Mouse (Mus musculus) gonadal fat pad, adult 2 months (tissue): ENCODE measurements at regions not wholly inside any gene's neighbourhood (a gene's known extent, or its start where the extent isn't known, plus 50 kb on each side); places are given as distances from the start of the nearest gene placed in this dataset.

Source experiments
- DNase-seq: peaks from one replicate; pipeline ENCODE4 v3.0.0-alpha.2; 2012; ENCODE audit warnings: low read depth

GRCm38 (mm10) chr2:30717566-30718328 is 85.7 kb downstream of the 1700001O22Rik start:
- no peak for DNase-seq

DNA sequence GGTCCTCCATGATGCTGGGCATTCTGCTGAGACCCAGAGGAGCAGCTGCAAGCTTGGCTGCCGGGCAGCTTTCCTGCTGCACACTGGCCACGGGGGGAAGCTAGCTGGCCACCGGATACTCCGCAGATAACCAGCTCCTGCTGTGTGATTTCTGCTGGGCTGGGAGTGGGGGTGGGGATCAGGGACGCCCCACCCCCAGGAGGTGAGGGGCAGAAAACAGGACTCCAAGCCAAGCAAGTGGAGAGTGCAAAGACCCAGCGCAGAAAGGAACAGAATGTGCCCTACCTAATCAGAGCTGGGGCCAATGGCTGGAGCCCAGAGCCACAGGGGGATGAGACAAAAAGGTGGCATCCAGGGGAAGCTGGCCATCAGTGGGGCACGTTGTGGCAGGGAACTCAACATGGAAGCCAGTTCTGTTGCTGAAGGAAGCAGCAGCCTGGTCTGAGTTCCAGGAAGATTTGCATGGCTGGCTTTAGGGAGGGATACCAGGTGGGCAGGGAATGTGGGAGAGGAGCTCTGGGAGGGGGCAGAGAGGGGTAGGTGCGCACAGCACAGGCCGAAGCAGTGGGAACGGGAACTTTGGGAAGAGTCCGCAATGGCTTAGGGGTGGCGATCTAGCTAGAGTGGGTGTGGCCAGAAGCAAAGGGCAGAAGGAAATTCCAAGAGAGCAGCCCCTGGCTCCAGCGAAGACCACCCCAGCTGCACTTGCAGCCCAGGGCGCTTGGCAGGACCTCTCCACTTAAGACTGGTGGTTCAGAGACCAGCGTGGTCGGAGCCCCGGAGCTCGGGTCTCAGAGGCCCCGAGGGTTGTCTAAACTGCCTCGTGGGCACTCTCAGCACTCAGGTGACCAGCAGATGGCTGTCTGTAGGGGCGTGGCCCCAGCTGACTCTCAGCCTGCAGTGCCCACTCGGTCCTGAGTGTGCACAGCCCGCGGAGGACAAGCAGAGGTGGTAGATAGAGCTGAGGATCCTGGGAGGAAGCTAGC is 86.6 kb downstream of the 1700001O22Rik start:
- no peak for DNase-seq

DNA sequence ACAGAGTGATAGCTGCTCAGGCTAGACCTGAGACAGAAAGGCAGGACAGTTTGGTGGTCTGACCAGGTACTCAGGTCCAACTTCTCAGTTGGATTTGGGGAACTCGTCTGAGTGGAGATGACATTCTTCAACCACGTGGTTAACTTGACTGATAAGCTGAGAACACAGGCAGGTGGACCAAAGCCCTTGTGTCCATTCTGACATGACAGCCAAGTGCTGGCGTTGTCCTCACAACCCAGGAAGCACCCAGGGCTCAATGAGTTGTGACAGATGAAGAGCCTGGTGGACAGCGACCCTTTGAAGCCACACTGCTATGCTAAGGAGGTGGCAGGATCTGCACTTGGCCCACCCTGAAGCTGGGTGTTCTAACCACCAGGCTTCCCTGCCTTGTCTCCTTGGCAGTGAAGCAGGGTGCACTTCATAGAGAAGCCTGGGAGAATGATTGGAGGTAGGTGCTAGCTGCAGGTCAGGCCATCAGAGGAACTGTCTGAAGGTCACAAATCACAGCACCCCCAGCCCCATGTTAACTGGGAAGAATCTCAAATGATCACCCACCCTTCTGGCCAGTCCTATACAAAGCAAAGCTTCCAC is 87.6 kb downstream of the 1700001O22Rik start:
- DNase-seq, result no peak

DNA sequence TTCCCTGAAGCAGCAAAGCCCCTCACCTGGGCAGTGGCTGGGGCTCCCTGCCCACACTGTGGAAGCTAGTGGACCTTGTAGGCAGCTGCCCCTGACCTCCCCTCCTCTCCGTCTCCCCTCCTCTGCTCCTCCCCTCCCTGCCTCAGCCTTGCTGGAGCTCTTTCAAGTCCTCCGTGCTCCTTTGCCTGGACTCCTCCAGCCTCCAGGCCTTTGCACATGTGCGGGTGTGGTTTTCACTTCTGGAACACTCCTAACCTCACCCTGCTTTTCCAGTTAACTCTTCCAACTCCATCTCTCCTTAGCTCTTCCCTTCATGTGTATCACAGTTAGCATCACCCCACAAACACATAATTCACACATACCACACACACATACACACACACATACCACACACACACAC is 89.9 kb downstream of the 1700001O22Rik start:
- DNase-seq, result no peak

GRCm38 (mm10) chr2:30712841-30713401 is 90.5 kb downstream of the 1700001O22Rik start:
- no peak for DNase-seq

GRCm38 (mm10) chr2:30711853-30712498 is 91.5 kb downstream of the 1700001O22Rik start:
- DNase-seq, result no peak

DNA sequence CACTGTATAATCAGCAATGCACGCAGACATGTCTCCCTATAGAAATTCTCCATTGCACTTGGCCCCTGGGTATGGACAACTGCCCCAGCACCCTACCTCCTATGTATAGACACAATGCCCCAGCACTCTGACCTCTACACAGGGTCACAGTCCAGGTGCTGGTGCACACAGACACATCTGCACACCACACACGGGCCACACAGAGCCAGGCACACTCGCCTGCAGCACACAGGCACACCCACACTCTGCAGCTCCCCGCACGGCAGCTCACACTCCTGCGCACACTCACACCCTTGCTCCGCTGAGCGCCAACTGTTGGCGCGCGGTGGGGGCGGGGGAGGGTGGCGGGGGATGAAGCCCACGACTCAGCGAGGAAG is 92.0 kb downstream of the 1700001O22Rik start:
- DNase-seq, result no peak

GRCm38 (mm10) chr2:30710895-30711294 is 92.6 kb downstream of the 1700001O22Rik start:
- no peak for DNase-seq

GRCm38 (mm10) chr2:30709386-30709884 is 94.0 kb downstream of the 1700001O22Rik start:
- DNase-seq, result no peak

- no peak for DNase-seq
Observed at GRCm38 (mm10) chr2:30708762-30709385, 94.6 kb downstream of the 1700001O22Rik start.

- DNase-seq, result no peak
Observed at GRCm38 (mm10) chr2:30708001-30708683, 95.3 kb downstream of the 1700001O22Rik start.

DNA sequence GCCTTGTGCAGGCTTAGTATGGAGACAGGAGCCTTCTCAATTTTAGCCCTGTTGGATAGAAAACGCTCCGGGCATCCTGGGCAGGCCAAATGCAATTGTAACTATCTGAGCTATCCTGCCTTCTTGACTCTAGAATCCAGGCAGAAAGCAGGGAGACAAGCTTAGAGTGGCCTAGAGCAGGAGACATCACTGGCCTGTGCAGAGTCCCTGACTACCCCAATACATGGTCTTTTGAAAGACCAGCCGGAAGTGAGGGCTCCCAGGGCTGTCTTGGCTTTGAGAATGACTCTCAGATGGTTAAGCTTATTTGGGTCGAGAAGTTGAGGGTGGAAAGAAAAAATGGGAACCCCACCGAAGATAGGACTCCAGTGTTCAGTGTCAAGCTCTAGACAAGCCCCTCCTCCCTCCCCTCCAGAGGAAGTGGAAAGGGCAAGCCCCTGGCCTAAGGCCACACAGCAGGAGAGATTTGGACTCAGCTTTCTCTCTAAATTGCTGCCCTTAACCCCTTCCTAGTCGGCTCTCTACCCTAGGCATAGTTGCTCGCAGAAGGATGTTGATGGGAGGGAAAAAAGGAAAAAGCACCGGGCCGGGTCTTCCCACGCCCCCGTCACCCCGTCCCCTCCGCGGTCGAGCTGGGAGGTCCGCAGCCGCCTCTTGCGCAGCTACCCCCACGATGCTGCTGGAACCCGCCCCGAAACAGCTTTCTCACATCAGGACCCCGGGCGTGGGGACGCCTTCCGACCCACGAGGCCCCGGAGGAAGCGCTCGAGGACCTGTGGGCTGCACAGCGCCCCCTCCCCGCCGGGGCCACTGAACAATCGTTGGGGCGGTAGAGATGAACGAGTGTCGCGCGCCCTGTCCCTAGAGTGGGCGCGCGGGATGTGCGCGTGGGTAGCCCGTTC is 96.1 kb downstream of the 1700001O22Rik start:
- no peak for DNase-seq

DNA sequence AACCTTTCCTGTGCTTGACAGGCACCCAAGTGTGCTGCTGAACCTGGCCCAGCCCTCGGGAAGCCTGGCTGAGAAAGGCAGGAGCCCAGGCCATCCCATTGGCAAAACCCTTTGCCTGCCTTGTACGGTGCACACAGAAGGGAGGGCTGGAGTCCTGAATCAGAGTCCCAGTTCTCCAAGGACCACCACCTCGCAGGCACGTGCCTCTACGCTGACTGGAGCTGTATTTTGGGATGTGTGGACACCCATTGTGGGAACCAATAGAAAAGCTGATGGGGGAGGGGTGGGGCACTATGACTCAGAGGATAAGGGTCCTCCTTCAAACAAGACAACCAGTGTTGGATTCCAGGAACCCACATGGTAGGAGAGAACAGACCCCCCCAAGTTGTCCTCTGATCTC is 97.4 kb downstream of the 1700001O22Rik start:
- no peak for DNase-seq

GRCm38 (mm10) chr2:30703308-30703707 is 100.2 kb downstream of the 1700001O22Rik start:
- no peak for DNase-seq

- DNase-seq, result no peak
Observed at GRCm38 (mm10) chr2:30702711-30703110, 100.8 kb downstream of the 1700001O22Rik start.

GRCm38 (mm10) chr2:30700890-30701289 is 102.6 kb downstream of the 1700001O22Rik start:
- DNase-seq, result no peak

- no peak for DNase-seq
Observed at GRCm38 (mm10) chr2:30700471-30700870, 103.0 kb downstream of the 1700001O22Rik start.

- no peak for DNase-seq
Observed at GRCm38 (mm10) chr2:30699797-30700454, 103.5 kb downstream of the 1700001O22Rik start.
